In genomic region chr4:129697191-129697590, GRCm38 (mm10) we compare ENCODE assay signal across 8 mouse cellular contexts. TPM values are rescaled to one million over a fixed set of nuclear protein-coding genes. Genes with fewer than 3 reads are reported as not detected.
DNase-seq lines count a peak whose midpoint lies in the region; ATAC-seq and TF ChIP-seq lines count a peak whose summit lies in the region.

No protein-coding gene starts in this region.

- no peaks in the 10 kb centered on the region for H3K27me3 ChIP-seq in megakaryocyte, embryonic 14.5 days (replicated peaks)
- H3K27me3 ChIP-seq in limb, embryonic 14.5 days (ENCODE audit: control insufficient read depth, insufficient read depth, low read length), result no peaks in the 10 kb centered on the region
- no peaks in the 10 kb centered on the region for H3K27me3 ChIP-seq in stomach, embryonic 16.5 days (ENCODE audit: control insufficient read depth, insufficient read depth, low read length)

- peak overlapping the region; percentile 81 for H3K9ac ChIP-seq in limb, embryonic 14.5 days (ENCODE audit: low read depth, low read length, severe bottlenecking)
- H3K9ac ChIP-seq in stomach, embryonic 16.5 days (ENCODE audit: low read length), result peak overlapping the region; percentile 75

- DNase-seq in embryo, embryonic 11 days, result peak; percentile 22
- DNase-seq in embryo, embryonic 10.5 days (ENCODE audit: low spot score), result no peak
- no peak for DNase-seq in limb, embryonic 14.5 days (ENCODE audit: low spot score)
- DNase-seq in right cerebral cortex, postnatal 4 days, result no peak

- peak overlapping the region; percentile 94 for H3K27ac ChIP-seq in limb, embryonic 14.5 days (replicated peaks; ENCODE audit: low read depth, low read length)
- H3K27ac ChIP-seq in stomach, embryonic 16.5 days (ENCODE audit: low read length), result peak overlapping the region; percentile 78

- 84% methylated on average over 7 of the region's 7 CpGs for WGBS in limb, embryonic 14.5 days
- WGBS in stomach, embryonic 16.5 days, result 85% methylated on average over 7 of the region's 7 CpGs

- H3K9me3 ChIP-seq in megakaryocyte, embryonic 14.5 days, result no peaks in the 10 kb centered on the region
- no peaks in the 10 kb centered on the region for H3K9me3 ChIP-seq in limb, embryonic 14.5 days (ENCODE audit: control insufficient read depth, low read length)
- no peaks in the 10 kb centered on the region for H3K9me3 ChIP-seq in stomach, embryonic 16.5 days (replicated peaks; ENCODE audit: control insufficient read depth, low read length)

- peaks cover 28% of the 10 kb centered on the region for H3K36me3 ChIP-seq in megakaryocyte, embryonic 14.5 days (replicated peaks; ENCODE audit: low read length)
- H3K36me3 ChIP-seq in limb, embryonic 14.5 days (ENCODE audit: control insufficient read depth, insufficient read depth, low read length), result peaks cover 21% of the 10 kb centered on the region
- H3K36me3 ChIP-seq in stomach, embryonic 16.5 days (ENCODE audit: control insufficient read depth, insufficient read depth, low read length), result no peaks in the 10 kb centered on the region; the same call in 1 of the 2 replicates

- no peak for ATAC-seq in megakaryocyte, adult 5-6 weeks (ENCODE audit: poor library complexity, severe bottlenecking)
- ATAC-seq in limb, embryonic 14.5 days (ENCODE audit: low FRiP score, low read depth), result no peak
- ATAC-seq in stomach, embryonic 16.5 days (ENCODE audit: insufficient read depth, low FRiP score), result no peak
- no peak for ATAC-seq in monocyte, adult 5-6 weeks (replicated peaks; ENCODE audit: insufficient number of reproducible peaks, low FRiP score, low TSS enrichment, poor library complexity, severe bottlenecking)

- peaks cover 62% of the 10 kb centered on the region for H3K4me1 ChIP-seq in megakaryocyte, embryonic 14.5 days
- H3K4me1 ChIP-seq in limb, embryonic 14.5 days (ENCODE audit: control insufficient read depth, insufficient read depth, low read length), result peaks cover 23% of the 10 kb centered on the region
- peaks cover 19% of the 10 kb centered on the region for H3K4me1 ChIP-seq in stomach, embryonic 16.5 days (ENCODE audit: control insufficient read depth, insufficient read depth, low read length)

- peak overlapping the region; percentile 98 for H3K4me3 ChIP-seq in megakaryocyte, embryonic 14.5 days (replicated peaks)
- peak overlapping the region; percentile 59 for H3K4me3 ChIP-seq in limb, embryonic 14.5 days (replicated peaks; ENCODE audit: low read length)
- peak overlapping the region; percentile 82 for H3K4me3 ChIP-seq in stomach, embryonic 16.5 days (replicated peaks; ENCODE audit: low read length)

- H3K4me2 ChIP-seq in limb, embryonic 14.5 days (replicated peaks; ENCODE audit: low read depth, low read length, severe bottlenecking), result peak overlapping the region; percentile 71
- peak overlapping the region; percentile 61 for H3K4me2 ChIP-seq in stomach, embryonic 16.5 days (ENCODE audit: low read depth, low read length)

- TF ChIP-seq POLR2A in limb, embryonic 14.5 days (IDR thresholded peaks at IDR 0.05; ENCODE audit: borderline replicate concordance, extremely low read depth, insufficient read depth, insufficient read length), result no peak

RNA-seq across cellular contexts. Expression of gene Tmem39b, which starts 0.6 kb away (rescaled TPM):
- 51.4 and 264 TPM in 2 replicates for polyA plus RNA-seq in megakaryocyte, embryonic 14.5 days (2012; ENCODE audit: insufficient read depth, low replicate concordance)
- 11.3 and 20.2 TPM in 2 replicates for total RNA-seq in megakaryocyte, adult 5-6 weeks (2015)
- total RNA-seq in megakaryocyte, adult 5-6 weeks (2017), result 2.6 and 10.9 TPM in 2 replicates
- polyA plus RNA-seq in limb, embryonic 14.5 days (2012; rRNA removed), result 49.1 and 77.0 TPM in 2 replicates
- 24.1 and 27.1 TPM in 2 replicates for polyA plus RNA-seq in limb, embryonic 14.5 days (2014; fragmentation: Nextera tagmentation; extraction: Ambion mirVana)
- 11.7 and 13.9 TPM in 2 replicates for polyA plus RNA-seq in stomach, embryonic 16.5 days (2015; fragmentation: Nextera tagmentation; extraction: Ambion mirVana)
- total RNA-seq in monocyte, adult 5-6 weeks (2017), result 4.0 to 6.4 TPM (median 4.1 TPM) in 3 replicates

RNA-seq across cellular contexts. Expression of gene Kpna6, which starts 24.6 kb away (rescaled TPM):
- polyA plus RNA-seq in megakaryocyte, embryonic 14.5 days (2012; ENCODE audit: insufficient read depth, low replicate concordance), result 6.8 and 9.0 TPM in 2 replicates
- total RNA-seq in megakaryocyte, adult 5-6 weeks (2015), result 17.4 and 25.4 TPM in 2 replicates
- 20.7 and 21.6 TPM in 2 replicates for total RNA-seq in megakaryocyte, adult 5-6 weeks (2017)
- 35.2 and 40.5 TPM in 2 replicates for polyA plus RNA-seq in limb, embryonic 14.5 days (2012; rRNA removed)
- polyA plus RNA-seq in limb, embryonic 14.5 days (2014; fragmentation: Nextera tagmentation; extraction: Ambion mirVana), result 14.6 and 15.2 TPM in 2 replicates
- polyA plus RNA-seq in stomach, embryonic 16.5 days (2015; fragmentation: Nextera tagmentation; extraction: Ambion mirVana), result 15.2 and 16.2 TPM in 2 replicates
- 16.8 to 32.2 TPM (median 18.2 TPM) in 3 replicates for total RNA-seq in monocyte, adult 5-6 weeks (2017)

RNA-seq across cellular contexts. Expression of gene Khdrbs1, which starts 44.9 kb away (rescaled TPM):
- polyA plus RNA-seq in megakaryocyte, embryonic 14.5 days (2012; ENCODE audit: insufficient read depth, low replicate concordance), result 67.0 and 99.6 TPM in 2 replicates
- 83.6 and 94.7 TPM in 2 replicates for total RNA-seq in megakaryocyte, adult 5-6 weeks (2015)
- total RNA-seq in megakaryocyte, adult 5-6 weeks (2017), result 69.9 and 89.8 TPM in 2 replicates
- 96.6 and 97.6 TPM in 2 replicates for polyA plus RNA-seq in limb, embryonic 14.5 days (2012; rRNA removed)
- polyA plus RNA-seq in limb, embryonic 14.5 days (2014; fragmentation: Nextera tagmentation; extraction: Ambion mirVana), result 107 and 122 TPM in 2 replicates
- 52.8 and 54.5 TPM in 2 replicates for polyA plus RNA-seq in stomach, embryonic 16.5 days (2015; fragmentation: Nextera tagmentation; extraction: Ambion mirVana)
- 89.2 to 110 TPM (median 89.5 TPM) in 3 replicates for total RNA-seq in monocyte, adult 5-6 weeks (2017)

RNA-seq across cellular contexts. Expression of gene Txlna, which starts 56.3 kb away (rescaled TPM):
- 17.9 and 24.0 TPM in 2 replicates for polyA plus RNA-seq in megakaryocyte, embryonic 14.5 days (2012; ENCODE audit: insufficient read depth, low replicate concordance)
- total RNA-seq in megakaryocyte, adult 5-6 weeks (2015), result 14.6 and 16.3 TPM in 2 replicates
- 55.8 and 68.1 TPM in 2 replicates for total RNA-seq in megakaryocyte, adult 5-6 weeks (2017)
- 80.3 and 82.6 TPM in 2 replicates for polyA plus RNA-seq in limb, embryonic 14.5 days (2012; rRNA removed)
- polyA plus RNA-seq in limb, embryonic 14.5 days (2014; fragmentation: Nextera tagmentation; extraction: Ambion mirVana), result 108 and 112 TPM in 2 replicates
- 65.3 and 69.8 TPM in 2 replicates for polyA plus RNA-seq in stomach, embryonic 16.5 days (2015; fragmentation: Nextera tagmentation; extraction: Ambion mirVana)
- total RNA-seq in monocyte, adult 5-6 weeks (2017), result 27.6 to 67.4 TPM (median 64.4 TPM) in 3 replicates
